Mouse (Mus musculus): ENCODE results near the gene Prox2. TPM values are rescaled to one million over a fixed set of nuclear protein-coding genes. Genes with fewer than 3 reads are reported as not detected.

Prox2 gene
- polyA plus RNA-seq (2014; fragmentation: Nextera tagmentation; extraction: Ambion mirVana): 2.5 and 3.1 TPM in 2 replicates

DNA sequence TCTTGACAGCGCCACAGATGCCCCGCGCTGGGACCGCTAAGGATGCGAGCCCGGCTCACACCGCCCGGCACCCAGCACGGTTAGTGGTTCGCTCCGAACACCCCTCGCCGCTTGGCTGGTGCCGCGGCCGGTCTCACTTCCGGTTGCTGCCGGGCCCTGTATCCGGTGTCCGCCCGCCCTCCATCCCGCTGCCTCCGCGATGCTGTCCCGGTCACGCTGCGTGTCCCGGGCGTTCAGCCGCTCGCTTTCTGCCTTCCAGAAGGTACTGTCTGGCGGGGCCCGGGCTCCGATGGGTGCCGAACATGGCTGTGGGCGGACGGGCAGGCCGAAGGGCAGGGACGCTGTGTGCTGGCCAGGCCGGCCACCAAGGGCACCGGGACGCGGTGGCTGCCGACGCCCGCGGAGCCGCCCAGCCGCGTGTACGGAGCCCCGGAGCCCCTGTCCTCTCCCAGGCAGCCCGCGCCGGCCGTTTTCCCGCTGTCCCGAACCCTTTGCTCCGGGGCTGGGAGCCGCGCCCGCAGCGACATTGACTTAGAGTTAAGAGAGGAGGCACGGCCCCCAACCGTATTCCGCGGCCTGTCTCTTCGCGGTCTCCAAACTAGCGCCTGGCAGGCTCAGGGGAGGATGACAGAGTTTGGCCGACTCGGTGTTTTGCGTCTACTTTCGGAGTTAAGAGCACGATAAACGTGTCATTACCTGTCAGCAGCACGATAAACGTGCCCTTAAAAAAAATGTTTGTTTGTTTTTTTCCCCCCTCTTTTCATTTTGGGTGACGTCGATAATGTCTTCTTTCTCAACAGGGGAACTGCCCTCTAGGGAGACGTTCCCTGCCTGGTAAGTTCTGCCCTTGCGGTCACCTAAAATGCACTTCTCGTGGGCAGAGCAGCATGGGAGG is at the start of gene Prox2, which contains the start of gene Dlst:
Gene Prox2 (minus strand): TSS at position 62 of the 895 bp plus-strand sequence.
Gene Dlst (plus strand): TSS at position 136 of the 895 bp plus-strand sequence.
- peak; percentile 88 for ATAC-seq (replicated peaks; ENCODE audit: insufficient number of reproducible peaks, low FRiP score, low TSS enrichment)
- Histone ChIP-seq H3K27ac (ENCODE audit: low read depth, low read length) (peak within 1 kb of the TSS; percentile 91), H3K36me3 (ENCODE audit: control insufficient read depth, insufficient read depth, low read length) (peaks cover 2% of the 10 kb centered on the region; the same call in 1 of the 2 replicates), H3K9me3 (replicated peaks; ENCODE audit: control insufficient read depth, low read length) (no peaks in the 10 kb centered on the region), H3K9ac (ENCODE audit: low read depth, low read length) (peak within 1 kb of the TSS; percentile 98), H3K4me1 (ENCODE audit: control insufficient read depth, insufficient read depth, low read length) (peaks cover 26% of the 10 kb centered on the region), H3K4me3 (ENCODE audit: low read depth, low read length) (peak within 1 kb of the TSS; percentile 100), H3K4me2 (peak within 1 kb of the TSS; percentile 96), H3K27me3 (ENCODE audit: control insufficient read depth, insufficient read depth, low read length) (no peaks in the 10 kb centered on the region)
- WGBS (ENCODE audit: insufficient replicate concordance): under 1% methylated on average over 83 of the region's 83 CpGs

DNA sequence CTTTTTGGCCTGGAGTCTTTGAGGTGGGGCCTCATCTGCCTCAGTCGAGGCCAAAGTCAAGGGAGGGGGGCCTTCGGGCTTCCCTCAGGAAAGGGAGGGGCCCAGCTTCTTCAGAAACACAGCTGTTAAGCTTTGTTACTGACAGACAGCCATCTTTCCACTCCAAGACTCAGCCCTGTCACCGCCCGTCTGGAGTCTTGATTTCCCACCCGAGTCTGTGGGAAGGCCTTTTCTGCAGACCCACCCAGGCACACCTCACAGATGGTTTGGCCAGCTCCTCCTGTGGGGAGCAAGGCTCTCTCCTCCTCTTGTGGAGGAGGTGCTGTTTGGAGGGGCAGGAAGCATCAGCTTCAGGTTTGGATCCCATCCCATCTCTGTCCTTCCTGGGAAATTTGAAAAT is 49.0 kb upstream of the Prox2 start:
- WGBS (ENCODE audit: insufficient replicate concordance): 73% methylated on average over 5 of the region's 5 CpGs
- H3K4me2 ChIP-seq: no peak overlapping the region
- ATAC-seq (replicated peaks; ENCODE audit: insufficient number of reproducible peaks, low FRiP score, low TSS enrichment): no peak
- H3K9me3 ChIP-seq (replicated peaks; ENCODE audit: control insufficient read depth, low read length): no peaks in the 10 kb centered on the region
- H3K4me3 ChIP-seq (ENCODE audit: low read depth, low read length): no peak overlapping the region
- no peaks in the 10 kb centered on the region for H3K36me3 ChIP-seq (ENCODE audit: control insufficient read depth, insufficient read depth, low read length)
- no peak overlapping the region for H3K9ac ChIP-seq (ENCODE audit: low read depth, low read length)
- H3K4me1 ChIP-seq (ENCODE audit: control insufficient read depth, insufficient read depth, low read length): no peaks in the 10 kb centered on the region
- H3K27me3 ChIP-seq (ENCODE audit: control insufficient read depth, insufficient read depth, low read length): no peaks in the 10 kb centered on the region
- no peak overlapping the region for H3K27ac ChIP-seq (ENCODE audit: low read depth, low read length)

DNA sequence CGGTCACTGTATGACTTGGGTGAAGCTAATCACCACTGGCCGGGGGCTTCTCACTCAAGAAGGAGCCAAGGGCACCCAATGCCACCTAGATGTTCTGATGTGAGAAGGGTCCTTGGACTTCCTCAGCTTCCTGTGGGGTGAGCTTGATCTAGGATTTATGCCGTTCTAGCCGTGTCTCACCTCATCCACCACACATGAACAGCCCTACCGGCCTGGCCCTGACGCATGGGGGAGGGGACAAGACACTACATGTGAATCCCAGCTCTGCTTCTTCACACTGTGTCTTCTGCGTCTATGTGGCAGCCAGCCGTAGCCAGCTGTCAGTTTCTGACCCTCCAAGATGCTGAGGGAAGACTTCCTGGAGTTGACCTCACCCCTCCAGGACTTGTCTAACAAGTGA is 48.2 kb upstream of the Prox2 start:
- no peaks in the 10 kb centered on the region for H3K27me3 ChIP-seq (ENCODE audit: control insufficient read depth, insufficient read depth, low read length)
- no peak overlapping the region for H3K4me2 ChIP-seq
- no peaks in the 10 kb centered on the region for H3K9me3 ChIP-seq (replicated peaks; ENCODE audit: control insufficient read depth, low read length)
- H3K9ac ChIP-seq (ENCODE audit: low read depth, low read length): no peak overlapping the region
- no peaks in the 10 kb centered on the region for H3K4me1 ChIP-seq (ENCODE audit: control insufficient read depth, insufficient read depth, low read length)
- H3K36me3 ChIP-seq (ENCODE audit: control insufficient read depth, insufficient read depth, low read length): no peaks in the 10 kb centered on the region
- H3K27ac ChIP-seq (ENCODE audit: low read depth, low read length): no peak overlapping the region
- WGBS (ENCODE audit: insufficient replicate concordance): 81% methylated on average over 8 of the region's 8 CpGs
- ATAC-seq (replicated peaks; ENCODE audit: insufficient number of reproducible peaks, low FRiP score, low TSS enrichment): no peak
- no peak overlapping the region for H3K4me3 ChIP-seq (ENCODE audit: low read depth, low read length)

- Histone ChIP-seq H3K4me3 (ENCODE audit: low read depth, low read length) (no peak overlapping the region), H3K9ac (ENCODE audit: low read depth, low read length) (no peak overlapping the region), H3K4me1 (ENCODE audit: control insufficient read depth, insufficient read depth, low read length) (no peaks in the 10 kb centered on the region), H3K9me3 (replicated peaks; ENCODE audit: control insufficient read depth, low read length) (no peaks in the 10 kb centered on the region), H3K27ac (ENCODE audit: low read depth, low read length) (no peak overlapping the region), H3K4me2 (no peak overlapping the region), H3K27me3 (ENCODE audit: control insufficient read depth, insufficient read depth, low read length) (no peaks in the 10 kb centered on the region), H3K36me3 (ENCODE audit: control insufficient read depth, insufficient read depth, low read length) (no peaks in the 10 kb centered on the region)
- no peak for ATAC-seq (replicated peaks; ENCODE audit: insufficient number of reproducible peaks, low FRiP score, low TSS enrichment)
- WGBS (ENCODE audit: insufficient replicate concordance): 81% methylated on average over 14 of the region's 14 CpGs
Observed at GRCm38 (mm10) chr12:85157797-85158460, 47.4 kb upstream of the Prox2 start.

DNA sequence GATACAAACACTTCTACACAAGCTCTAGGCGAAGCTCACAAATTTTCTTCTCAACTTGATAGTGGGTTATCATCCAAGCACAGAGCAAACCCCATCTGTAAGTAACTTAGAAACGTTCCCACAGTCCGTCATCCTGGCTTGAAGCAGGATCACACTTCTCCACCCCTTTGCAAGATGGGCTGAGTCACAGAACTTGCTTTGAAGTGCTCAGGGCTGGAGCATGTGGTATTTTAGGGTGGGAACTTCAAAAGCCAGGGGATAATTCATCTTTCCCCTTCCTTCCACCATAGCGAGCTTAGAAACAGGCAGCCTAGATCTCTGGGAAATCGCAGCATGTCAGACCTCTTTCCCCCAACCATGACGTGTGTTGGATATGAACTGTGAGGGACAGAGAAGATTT is 45.8 kb upstream of the Prox2 start:
- Histone ChIP-seq H3K27me3 (ENCODE audit: control insufficient read depth, insufficient read depth, low read length) (0 out of 2 replicates have a peak, but pooled peaks cover 4% of the 10 kb centered on the region), H3K4me1 (ENCODE audit: control insufficient read depth, insufficient read depth, low read length) (no peaks in the 10 kb centered on the region), H3K9ac (ENCODE audit: low read depth, low read length) (no peak overlapping the region), H3K27ac (ENCODE audit: low read depth, low read length) (no peak overlapping the region), H3K36me3 (ENCODE audit: control insufficient read depth, insufficient read depth, low read length) (no peaks in the 10 kb centered on the region), H3K4me3 (ENCODE audit: low read depth, low read length) (no peak overlapping the region), H3K9me3 (replicated peaks; ENCODE audit: control insufficient read depth, low read length) (no peaks in the 10 kb centered on the region), H3K4me2 (no peak overlapping the region)
- 26% methylated on average over 6 of the region's 6 CpGs for WGBS (ENCODE audit: insufficient replicate concordance)
- ATAC-seq (replicated peaks; ENCODE audit: insufficient number of reproducible peaks, low FRiP score, low TSS enrichment): no peak

GRCm38 (mm10) chr12:85153011-85153410 is 42.5 kb upstream of the Prox2 start:
- 73% methylated on average over 3 of the region's 3 CpGs for WGBS (ENCODE audit: insufficient replicate concordance)
- Histone ChIP-seq H3K27ac (ENCODE audit: low read depth, low read length) (no peak overlapping the region), H3K36me3 (ENCODE audit: control insufficient read depth, insufficient read depth, low read length) (no peaks in the 10 kb centered on the region), H3K9ac (ENCODE audit: low read depth, low read length) (no peak overlapping the region), H3K4me1 (ENCODE audit: control insufficient read depth, insufficient read depth, low read length) (peaks cover 9% of the 10 kb centered on the region), H3K4me3 (ENCODE audit: low read depth, low read length) (no peak overlapping the region), H3K4me2 (no peak overlapping the region), H3K9me3 (replicated peaks; ENCODE audit: control insufficient read depth, low read length) (no peaks in the 10 kb centered on the region), H3K27me3 (ENCODE audit: control insufficient read depth, insufficient read depth, low read length) (0 out of 2 replicates have a peak, but pooled peaks cover 4% of the 10 kb centered on the region)
- ATAC-seq (replicated peaks; ENCODE audit: insufficient number of reproducible peaks, low FRiP score, low TSS enrichment): no peak

DNA sequence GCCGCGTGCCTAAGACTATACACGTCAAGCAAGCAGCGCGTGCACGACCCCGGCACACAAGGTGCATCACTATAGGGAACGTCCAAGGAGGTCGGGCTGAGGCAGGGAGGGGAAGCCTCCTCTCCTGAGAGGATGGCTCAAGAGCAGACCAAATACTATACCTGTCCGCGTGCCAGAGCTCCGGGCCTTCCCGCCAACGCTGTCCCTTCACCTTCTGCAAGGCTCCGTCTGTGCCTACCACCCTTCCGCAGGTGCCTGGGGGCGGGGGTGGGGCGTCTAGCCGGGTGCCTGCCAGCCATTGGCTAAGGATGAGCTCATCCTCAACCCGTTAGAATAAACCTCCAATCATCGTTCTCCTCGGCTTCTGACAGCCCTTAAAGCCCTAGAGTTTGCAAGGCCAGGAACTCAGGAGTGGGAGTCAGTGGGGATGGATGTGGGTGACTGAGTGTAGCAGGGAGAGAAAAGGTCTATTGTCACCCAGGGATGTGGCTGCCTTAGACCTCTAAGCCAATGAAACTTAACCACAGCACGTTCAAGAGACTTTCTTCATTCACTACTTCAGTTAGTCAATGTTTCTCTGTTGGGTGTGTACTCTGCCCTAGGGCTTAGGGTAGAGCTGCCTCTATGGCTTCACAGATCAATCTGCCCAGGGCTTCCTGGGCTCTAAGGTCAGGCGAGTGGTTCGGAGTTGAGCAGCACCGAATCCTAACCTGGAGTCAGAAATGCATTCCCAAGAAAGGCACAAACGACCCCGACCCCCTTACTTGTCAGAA is 40.6 kb upstream of the Prox2 start, which contains the start of gene Rps6kl1:
Gene Rps6kl1 (minus strand): TSS at position 263 of the 773 bp plus-strand sequence.
- 0 out of 2 replicates have a peak, but pooled peaks have one; percentile 50 for ATAC-seq (replicated peaks; ENCODE audit: insufficient number of reproducible peaks, low FRiP score, low TSS enrichment)
- H3K9ac ChIP-seq (ENCODE audit: low read depth, low read length): no peak within 1 kb of the TSS

More for the DNA sequence above, 40.6 kb upstream of the Prox2 start, which contains the start of gene Rps6kl1:
- Histone ChIP-seq H3K36me3 (ENCODE audit: control insufficient read depth, insufficient read depth, low read length) (no peaks in the 10 kb centered on the region), H3K4me3 (ENCODE audit: low read depth, low read length) (peak within 1 kb of the TSS; percentile 21), H3K4me1 (ENCODE audit: control insufficient read depth, insufficient read depth, low read length) (peaks cover 13% of the 10 kb centered on the region), H3K4me2 (peak within 1 kb of the TSS; percentile 61), H3K27me3 (ENCODE audit: control insufficient read depth, insufficient read depth, low read length) (0 out of 2 replicates have a peak, but pooled peaks cover 4% of the 10 kb centered on the region), H3K27ac (ENCODE audit: low read depth, low read length) (no peak within 1 kb of the TSS), H3K9me3 (replicated peaks; ENCODE audit: control insufficient read depth, low read length) (no peaks in the 10 kb centered on the region)
- WGBS (ENCODE audit: insufficient replicate concordance): 12% methylated on average over 28 of the region's 28 CpGs
